Mouse (Mus musculus) embryo, embryonic 10 days (tissue): ENCODE measurements around the gene Hs3st1.
"Not testable (repeated sequence)": the region's sequence is repeated elsewhere in the genome, so short reads cannot be mapped to it uniquely, and the experiment has no call there.

Experiments
- DNase-seq: peaks from one replicate; pipeline ENCODE4 v3.0.0-alpha.2; 2015; ENCODE audit warnings: low spot score

The Hs3st1 gene

GRCm38 (mm10) chr5:39755375-39755774 lies at the start of gene Hs3st1:
Gene Hs3st1, minus strand, starts transcription at chr5:39755475.
- not testable (repeated sequence) for DNase-seq

GRCm38 (mm10) chr5:39804663-39805062 lies 49.4 kb upstream of the Hs3st1 start:
- DNase-seq: no peak

- no peak for DNase-seq
Measured at GRCm38 (mm10) chr5:39803941-39804340, 48.7 kb upstream of the Hs3st1 start.

GRCm38 (mm10) chr5:39803457-39803856 lies 48.2 kb upstream of the Hs3st1 start:
- no peak for DNase-seq

- DNase-seq: no peak
Measured at GRCm38 (mm10) chr5:39802110-39802509, 46.8 kb upstream of the Hs3st1 start.

- DNase-seq: no peak
Measured at GRCm38 (mm10) chr5:39777094-39777710, 21.9 kb upstream of the Hs3st1 start.

GRCm38 (mm10) chr5:39771680-39772348 lies 16.5 kb upstream of the Hs3st1 start:
- DNase-seq: peak; percentile 13

GRCm38 (mm10) chr5:39761682-39762456 lies 6.6 kb upstream of the Hs3st1 start:
- no peak for DNase-seq

- no peak for DNase-seq
Measured at GRCm38 (mm10) chr5:39758890-39759475, 3.7 kb upstream of the Hs3st1 start.

- DNase-seq: no peak
Measured at GRCm38 (mm10) chr5:39736843-39737242, 18.4 kb downstream of the Hs3st1 start.

GRCm38 (mm10) chr5:39733750-39734443 lies 21.4 kb downstream of the Hs3st1 start:
- no peak for DNase-seq

GRCm38 (mm10) chr5:39733013-39733749 lies 22.1 kb downstream of the Hs3st1 start:
- no peak for DNase-seq

- DNase-seq: no peak
Measured at GRCm38 (mm10) chr5:39715694-39716550, 39.4 kb downstream of the Hs3st1 start.

- DNase-seq: no peak
Measured at GRCm38 (mm10) chr5:39715193-39715592, 40.1 kb downstream of the Hs3st1 start.

- no peak for DNase-seq
Measured at GRCm38 (mm10) chr5:39705539-39705938, 49.7 kb downstream of the Hs3st1 start.

- no peak for DNase-seq
Measured at GRCm38 (mm10) chr5:39660826-39661225, 94.4 kb downstream of the Hs3st1 start.

- DNase-seq: no peak
Measured at GRCm38 (mm10) chr5:39659417-39659816, 95.9 kb downstream of the Hs3st1 start.

GRCm38 (mm10) chr5:39644827-39645380 lies 110.4 kb downstream of the Hs3st1 start:
- no peak for DNase-seq

- DNase-seq: peak; percentile 93
Measured at GRCm38 (mm10) chr5:39643924-39644826, 111.1 kb downstream of the Hs3st1 start.
